Mouse (Mus musculus) lung, postnatal 0 days (tissue): Measurements from ENCODE around the gene Epha8. TPM values are rescaled to one million over a fixed set of nuclear protein-coding genes. Genes with fewer than 3 reads are reported as not detected.

Experiments used
- ATAC-seq: fragments of 200-750 bp; cut with Nextera tagmentation; 2 replicates; pipeline ENCODE4 v1.8.0; 2017; ENCODE audit warnings: moderate library complexity
- DNase-seq: peaks from one replicate; pipeline ENCODE4 v3.0.0-alpha.2; 2016; ENCODE audit warnings: low spot score
- H3K27ac ChIP-seq: fragments of 300-500 bp; sonication (generic); 2 replicates; pipeline ENCODE4 v1.5.1; 2014; ENCODE audit warnings: antibody characterized with exemption, mild to moderate bottlenecking, low read length, mixed read lengths
- H3K27me3 ChIP-seq: fragments of 300-500 bp; sonication (generic); replicated peaks from 2 replicates; pipeline ENCODE4 v1.6.1; 2014; ENCODE audit warnings: low read length, mixed read lengths; ENCODE audit not compliant: insufficient read depth
- H3K36me3 ChIP-seq: fragments of 300-500 bp; sonication (generic); 2 replicates; pipeline ENCODE4 v1.6.1; 2014; ENCODE audit warnings: low read length, mixed read lengths; ENCODE audit not compliant: insufficient read depth
- H3K4me1 ChIP-seq: fragments of 300-500 bp; sonication (generic); 2 replicates; pipeline ENCODE4 v1.6.1; 2014; ENCODE audit warnings: antibody characterized with exemption, low read depth, low read length, mixed read lengths; ENCODE audit not compliant: insufficient read depth
- H3K4me2 ChIP-seq: fragments of 300-500 bp; sonication (generic); replicated peaks from 2 replicates; pipeline ENCODE4 v1.6.1; 2014; ENCODE audit warnings: low read depth, mild to moderate bottlenecking, low read length, moderate library complexity, mixed read lengths
- H3K4me3 ChIP-seq: fragments of 300-500 bp; sonication (generic); 2 replicates; pipeline ENCODE4 v1.5.1; 2014; ENCODE audit warnings: low read depth, low read length
- H3K9ac ChIP-seq: fragments of 300-500 bp; sonication (generic); replicated peaks from 2 replicates; pipeline ENCODE4 v1.6.1; 2014; ENCODE audit warnings: low read depth, mild to moderate bottlenecking
- H3K9me3 ChIP-seq: fragments of 300-500 bp; sonication (generic); 2 replicates; pipeline ENCODE4 v1.6.1; 2016; ENCODE audit warnings: low read length, mixed read lengths
- CTCF ChIP-seq: IDR thresholded peaks from 2 replicates; pipeline ENCODE4 v1.5.1; 2016; ENCODE audit warnings: antibody characterized with exemption, mild to moderate bottlenecking
- EP300 ChIP-seq: IDR thresholded peaks from 2 replicates; pipeline ENCODE4 v1.6.1; 2016; ENCODE audit warnings: antibody characterized with exemption, mild to moderate bottlenecking, control low read depth
- WGBS: fragments of 180-500 bp; shearing (Covaris S2); extraction: QIAGEN DNeasy Blood & Tissue Kit; methylation state at CpG from one replicate; pipeline ENCODE4 v1.1.7; 2014; 5-methylcytosine and 5-hydroxymethylcytosine counted together
- polyA plus RNA-seq: library from polyadenylated mRNA; unstranded; fragments of >200 nt; fragmentation: Nextera tagmentation; extraction: Ambion mirVana; gene quantifications from 2 replicates; pipeline ENCODE4 v1.2.1, GENCODE M21; 2015

Gene Epha8
- polyA plus RNA-seq, 1 experiment from 2014 or later, result 0.04 TPM

DNA sequence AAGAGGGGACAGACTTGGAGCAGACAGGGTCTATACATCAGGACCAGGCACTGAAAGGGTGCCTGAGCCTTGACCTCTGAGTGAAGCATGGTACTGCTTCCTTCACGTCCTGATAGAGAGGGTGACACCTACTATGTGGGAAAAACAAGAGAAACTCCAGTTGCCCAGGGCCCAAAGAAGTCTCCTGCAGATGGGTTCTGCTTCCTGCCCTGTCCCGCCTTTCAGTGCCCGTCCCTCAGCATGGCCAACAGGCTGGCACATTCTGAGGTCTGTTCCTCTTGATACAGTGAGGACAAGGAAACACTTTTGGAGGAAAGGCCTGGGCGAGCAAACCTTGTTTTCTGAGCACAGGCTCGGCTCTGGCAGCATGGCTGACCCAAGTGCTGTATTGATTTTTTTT lies 68.9 kb downstream of the Epha8 start:
- Histone ChIP-seq H3K27me3 (no peaks in the 10 kb centered on the region), H3K4me2 (no peak overlapping the region), H3K9me3 (no peaks in the 10 kb centered on the region), H3K36me3 (no peaks in the 10 kb centered on the region), H3K9ac (no peak overlapping the region), H3K4me1 (no peaks in the 10 kb centered on the region), H3K4me3 (no peak overlapping the region), H3K27ac (no peak overlapping the region)
- 66% methylated on average over 5 of the region's 5 CpGs for WGBS
- TF ChIP-seq CTCF (no peak), EP300 (no peak)
- ATAC-seq (no peak), DNase-seq (no peak)

- Histone ChIP-seq H3K4me2 (no peak within 1 kb of the TSS), H3K9ac (no peak within 1 kb of the TSS), H3K4me1 (no peaks in the 10 kb centered on the region), H3K27ac (no peak within 1 kb of the TSS), H3K36me3 (no peaks in the 10 kb centered on the region), H3K9me3 (no peaks in the 10 kb centered on the region), H3K27me3 (no peaks in the 10 kb centered on the region), H3K4me3 (no peak within 1 kb of the TSS)
- DNase-seq (no peak), ATAC-seq (no peak)
- WGBS, result 61% methylated on average over 7 of the region's 7 CpGs
- TF ChIP-seq CTCF, result no peak
- no peak for TF ChIP-seq EP300
Measured at GRCm38 (mm10) chr4:136886101-136886500, 70.5 kb downstream of the Epha8 start, which contains the start of gene C1qb. C1qb (minus strand) TSS chr4:136886187.

Other genes with a start within 250 kb of the Epha8 start
- gene Ephb2, start 120.8 kb downstream of the Epha8 start, polyA plus RNA-seq, result 0.63 and 0.74 TPM in 2 replicates
- 46.6 and 55.1 TPM in 2 replicates for gene C1qb, start 70.6 kb downstream of the Epha8 start, polyA plus RNA-seq
- gene C1qc, start 63.8 kb downstream of the Epha8 start, polyA plus RNA-seq, result 29.3 and 30.9 TPM in 2 replicates
- 39.4 and 41.2 TPM in 2 replicates for gene C1qa, start 58.0 kb downstream of the Epha8 start, polyA plus RNA-seq
- 1.3 and 1.6 TPM in 2 replicates for gene Zbtb40, start 92.0 kb upstream of the Epha8 start, polyA plus RNA-seq